In genomic region chr10:22644853-22645491, GRCm38 (mm10) we compare ENCODE assay signal across 8 mouse cellular contexts. TPM values are rescaled to one million over a fixed set of nuclear protein-coding genes. Genes with fewer than 3 reads are reported as not detected.
DNase-seq lines count a peak whose midpoint lies in the region; ATAC-seq and TF ChIP-seq lines count a peak whose summit lies in the region.

TSS of gene Slc2a12 (plus strand) at chr10:22645011.

- TF ChIP-seq CTCF in ES-Bruce4 (IDR thresholded peaks at IDR 0.05; ENCODE audit: low read depth, low read length) = no peak
- peak; percentile 1; the same call in 1 of the 2 replicates for TF ChIP-seq CTCF in testis, adult 2 months (IDR thresholded peaks at IDR 0.05; ENCODE audit: control insufficient read depth, insufficient read depth, insufficient replicate concordance, low read depth, low read length)

- no peaks in the 10 kb centered on the region for H3K27me3 ChIP-seq in ES-Bruce4 (ENCODE audit: control insufficient read depth, insufficient read depth, low read length, poor library complexity, severe bottlenecking)
- no peaks in the 10 kb centered on the region for H3K27me3 ChIP-seq in forebrain, embryonic 16.5 days (replicated peaks; ENCODE audit: control insufficient read depth, insufficient read depth, low read length)
- no peaks in the 10 kb centered on the region for H3K27me3 ChIP-seq in liver, embryonic 12.5 days (replicated peaks)
- no peaks in the 10 kb centered on the region for H3K27me3 ChIP-seq in testis, adult 2 months (ENCODE audit: control insufficient read depth, insufficient read depth, low read length)

- peak; percentile 55 to 68 for DNase-seq in cerebellum, adult 18-20 months
- DNase-seq in heart, postnatal 10 days = peak; percentile 78 to 81
- DNase-seq in kidney, postnatal 25 days = peak; percentile 70 to 85
- peak; percentile 18 to 22 for DNase-seq in natural killer cell, adult 2 months (ENCODE audit: low spot score in 2 of 2)

- H3K9me3 ChIP-seq in ES-Bruce4 (replicated peaks; ENCODE audit: control insufficient read depth, insufficient read depth, low read length, poor library complexity, severe bottlenecking) = no peaks in the 10 kb centered on the region
- no peaks in the 10 kb centered on the region for H3K9me3 ChIP-seq in forebrain, embryonic 16.5 days (ENCODE audit: control insufficient read depth, low read length)
- no peaks in the 10 kb centered on the region for H3K9me3 ChIP-seq in liver, embryonic 12.5 days (replicated peaks)

- peak; percentile 79 for ATAC-seq in forebrain, embryonic 16.5 days
- peak; percentile 58 for ATAC-seq in liver, embryonic 12.5 days

- H3K4me2 ChIP-seq in forebrain, embryonic 16.5 days (ENCODE audit: low read length) = peak within 1 kb of the TSS; percentile 97
- H3K4me2 ChIP-seq in liver, embryonic 12.5 days = peak within 1 kb of the TSS; percentile 71

- no peak for TF ChIP-seq EP300 in ES-Bruce4 (IDR thresholded peaks at IDR 0.05; ENCODE audit: insufficient read depth, low read depth, low read length)

- intact Hi-C loops in heart, postnatal 10 days (cut with DNase I) = loop anchor here (5.0 kb wide), 1 partner anchor 67 kb away; no protein-coding TSS in a partner anchor

- peak within 1 kb of the TSS; percentile 57 for H3K4me3 ChIP-seq in ES-Bruce4 (ENCODE audit: low read depth, low read length)
- peak within 1 kb of the TSS; percentile 56 for H3K4me3 ChIP-seq in forebrain, embryonic 16.5 days (replicated peaks; ENCODE audit: low read length)
- H3K4me3 ChIP-seq in liver, embryonic 12.5 days = peak within 1 kb of the TSS; percentile 50
- peak within 1 kb of the TSS; percentile 88 for H3K4me3 ChIP-seq in testis, adult 2 months (ENCODE audit: control insufficient read depth, low read depth, low read length)

- no peak within 1 kb of the TSS for H3K27ac ChIP-seq in ES-Bruce4 (ENCODE audit: insufficient read depth, low read length)
- no peak within 1 kb of the TSS for H3K27ac ChIP-seq in forebrain, embryonic 16.5 days (ENCODE audit: low read length)
- H3K27ac ChIP-seq in liver, embryonic 12.5 days = no peak within 1 kb of the TSS
- H3K27ac ChIP-seq in testis, adult 2 months (ENCODE audit: control insufficient read depth, insufficient read depth, low read depth, low read length) = peak within 1 kb of the TSS; percentile 3; the same call in 1 of the 2 replicates

- TF ChIP-seq POLR2A in ES-Bruce4 (IDR thresholded peaks at IDR 0.05; ENCODE audit: insufficient read depth, low read length) = no peak
- no peak for TF ChIP-seq POLR2A in testis, adult 2 months (IDR thresholded peaks at IDR 0.05; ENCODE audit: control insufficient read depth, low read depth, low read length)

- no peaks in the 10 kb centered on the region for H3K4me1 ChIP-seq in ES-Bruce4 (ENCODE audit: control insufficient read depth, insufficient read depth, low read length)
- peaks cover 7% of the 10 kb centered on the region for H3K4me1 ChIP-seq in forebrain, embryonic 16.5 days (replicated peaks; ENCODE audit: control insufficient read depth, insufficient read depth, low read length)
- H3K4me1 ChIP-seq in liver, embryonic 12.5 days = 0 out of 2 replicates have a peak, but pooled peaks cover 4% of the 10 kb centered on the region
- H3K4me1 ChIP-seq in testis, adult 2 months (ENCODE audit: control insufficient read depth, insufficient read depth, low read length) = peaks cover 8% of the 10 kb centered on the region

- H3K36me3 ChIP-seq in ES-Bruce4 (ENCODE audit: control insufficient read depth, insufficient read depth, low read length, poor library complexity, severe bottlenecking) = no peaks in the 10 kb centered on the region
- H3K36me3 ChIP-seq in forebrain, embryonic 16.5 days (ENCODE audit: control insufficient read depth, insufficient read depth) = no peaks in the 10 kb centered on the region
- H3K36me3 ChIP-seq in liver, embryonic 12.5 days = no peaks in the 10 kb centered on the region
- H3K36me3 ChIP-seq in testis, adult 2 months (ENCODE audit: control insufficient read depth, insufficient read depth, low read length) = no peaks in the 10 kb centered on the region

- under 1% methylated on average over 40 of the region's 40 CpGs for WGBS in forebrain, embryonic 16.5 days
- WGBS in liver, embryonic 12.5 days (ENCODE audit: insufficient replicate concordance) = 2% methylated on average over 40 of the region's 40 CpGs

- H3K9ac ChIP-seq in ES-Bruce4 (ENCODE audit: low read depth, poor library complexity, severe bottlenecking) = no peak within 1 kb of the TSS
- H3K9ac ChIP-seq in forebrain, embryonic 16.5 days (replicated peaks; ENCODE audit: low read depth, low read length) = peak within 1 kb of the TSS; percentile 54
- no peak within 1 kb of the TSS; the same call in 1 of the 2 replicates for H3K9ac ChIP-seq in liver, embryonic 12.5 days

RNA-seq across cellular contexts. Expression of gene Slc2a12, which starts in this region (rescaled TPM):
- 1.5 and 2.9 TPM in 2 replicates for polyA plus RNA-seq in ES-Bruce4 (2011; ENCODE audit: insufficient read depth, insufficient read length, low read depth, missing spikeins)
- polyA plus RNA-seq in forebrain, embryonic 16.5 days (2015; fragmentation: Nextera tagmentation; extraction: Ambion mirVana) = 4.2 and 5.0 TPM in 2 replicates
- 10 to 100 TPM; 10.6 to 10.7 TPM for total RNA-seq in heart, postnatal 10 days (2021)
- 0.18 and 0.24 TPM in 2 replicates for polyA plus RNA-seq in liver, embryonic 12.5 days (2016; fragmentation: Nextera tagmentation; extraction: Ambion mirVana)
- polyA plus RNA-seq in testis, adult 2 months (2012; rRNA removed) = 1.2 and 1.8 TPM in 2 replicates

Comparison
In these comparisons a context has a peak if more than half of its experiments do, and no peak if none do; other contexts are left out.
1. Peak in ATAC-seq, H3K4me3 ChIP-seq and H3K4me2 ChIP-seq in liver, embryonic 12.5 days; RNA of the gene not detected or under 1 TPM.
2. DNase-seq: peak in every context shown above with its lines; median percentile 80 in heart, postnatal 10 days; 78 in kidney, postnatal 25 days; 62 in cerebellum, adult 18-20 months; 20 in natural killer cell, adult 2 months.